Mouse (Mus musculus): Measurements from ENCODE around the gene P2ry1. TPM values are rescaled to one million over a fixed set of nuclear protein-coding genes. Genes with fewer than 3 reads are reported as not detected.

P2ry1 gene
- polyA plus RNA-seq, 1 experiment from 2014 or later: 15.7 TPM

- H3K27ac ChIP-seq: peak overlapping the region; percentile 51; the same call in 1 of the 2 replicates
- no peak overlapping the region for H3K4me3 ChIP-seq (replicated peaks)
- 0 out of 2 replicates have a peak overlapping the region, but pooled peaks have one; percentile 11 for H3K4me2 ChIP-seq (replicated peaks)
- peak; percentile 91 for ATAC-seq
- 44% methylated on average over 5 of the region's 5 CpGs for WGBS
- no peaks in the 10 kb centered on the region for H3K36me3 ChIP-seq
- H3K27me3 ChIP-seq (replicated peaks): no peaks in the 10 kb centered on the region
- no peaks in the 10 kb centered on the region for H3K4me1 ChIP-seq (replicated peaks)
- no peaks in the 10 kb centered on the region for H3K9me3 ChIP-seq
- H3K9ac ChIP-seq: no peak overlapping the region
Measured at GRCm38 (mm10) chr3:61011660-61012059, 9.1 kb downstream of the P2ry1 start.

GRCm38 (mm10) chr3:61012550-61012949 lies 10.0 kb downstream of the P2ry1 start:
- no peaks in the 10 kb centered on the region for H3K27me3 ChIP-seq (replicated peaks)
- H3K4me1 ChIP-seq (replicated peaks): no peaks in the 10 kb centered on the region
- H3K4me2 ChIP-seq (replicated peaks): no peak overlapping the region
- no peak overlapping the region for H3K9ac ChIP-seq
- no peaks in the 10 kb centered on the region for H3K9me3 ChIP-seq
- ATAC-seq: peak; percentile 67
- H3K27ac ChIP-seq: no peak overlapping the region
- no peaks in the 10 kb centered on the region for H3K36me3 ChIP-seq
- no peak overlapping the region for H3K4me3 ChIP-seq (replicated peaks)

GRCm38 (mm10) chr3:61016733-61017132 lies 14.1 kb downstream of the P2ry1 start:
- Histone ChIP-seq H3K4me3 (replicated peaks) (no peak overlapping the region), H3K27me3 (replicated peaks) (no peaks in the 10 kb centered on the region), H3K4me1 (replicated peaks) (no peaks in the 10 kb centered on the region), H3K4me2 (replicated peaks) (no peak overlapping the region), H3K9ac (no peak overlapping the region), H3K36me3 (no peaks in the 10 kb centered on the region), H3K9me3 (no peaks in the 10 kb centered on the region), H3K27ac (no peak overlapping the region)
- whole genome bisulfite sequencing: 85% methylated on average over 2 of the region's 2 CpGs
- ATAC-seq: no peak

- WGBS: 53% methylated on average over 4 of the region's 4 CpGs
- no peaks in the 10 kb centered on the region for H3K36me3 ChIP-seq
- no peaks in the 10 kb centered on the region for H3K4me1 ChIP-seq (replicated peaks)
- H3K27me3 ChIP-seq (replicated peaks): no peaks in the 10 kb centered on the region
- no peak for ATAC-seq
- no peak overlapping the region for H3K4me3 ChIP-seq (replicated peaks)
- H3K9ac ChIP-seq: no peak overlapping the region
- no peak overlapping the region for H3K4me2 ChIP-seq (replicated peaks)
- H3K9me3 ChIP-seq: no peaks in the 10 kb centered on the region
- no peak overlapping the region for H3K27ac ChIP-seq
Measured at GRCm38 (mm10) chr3:61032100-61032499, 29.5 kb downstream of the P2ry1 start.

DNA sequence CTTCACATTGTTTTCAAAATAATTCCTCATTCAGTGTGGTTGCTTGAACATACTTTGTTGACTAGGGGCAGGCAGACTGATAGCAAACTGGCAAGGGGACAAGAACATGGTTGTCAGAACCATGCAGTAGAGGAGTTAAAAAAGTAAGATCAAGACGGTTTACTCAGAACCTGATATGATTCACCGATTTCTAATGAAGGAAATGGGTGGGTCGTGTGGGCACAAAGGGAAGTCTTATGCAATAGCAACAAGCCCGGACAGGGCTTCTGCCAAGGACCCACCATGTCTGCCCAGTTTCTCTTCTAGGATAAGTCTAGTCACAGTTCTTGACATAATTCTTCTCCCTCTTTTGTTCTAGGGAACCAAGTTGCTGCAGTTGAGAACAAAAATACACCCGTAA lies 33.0 kb downstream of the P2ry1 start:
- no peak overlapping the region for H3K27ac ChIP-seq
- H3K27me3 ChIP-seq (replicated peaks): no peaks in the 10 kb centered on the region
- no peaks in the 10 kb centered on the region for H3K9me3 ChIP-seq
- no peaks in the 10 kb centered on the region for H3K4me1 ChIP-seq (replicated peaks)
- H3K36me3 ChIP-seq: no peaks in the 10 kb centered on the region
- no peak overlapping the region for H3K9ac ChIP-seq
- ATAC-seq: no peak
- no peak overlapping the region for H3K4me2 ChIP-seq (replicated peaks)
- 88% methylated on average over 5 of the region's 5 CpGs for WGBS
- no peak overlapping the region for H3K4me3 ChIP-seq (replicated peaks)

- Histone ChIP-seq H3K27me3 (replicated peaks) (no peaks in the 10 kb centered on the region), H3K9ac (no peak overlapping the region), H3K9me3 (no peaks in the 10 kb centered on the region), H3K4me2 (replicated peaks) (no peak overlapping the region), H3K4me3 (replicated peaks) (no peak overlapping the region), H3K4me1 (replicated peaks) (no peaks in the 10 kb centered on the region), H3K36me3 (no peaks in the 10 kb centered on the region), H3K27ac (no peak overlapping the region)
- no peak for ATAC-seq
- WGBS: 49% methylated on average over 5 of the region's 5 CpGs
Measured at GRCm38 (mm10) chr3:61039916-61040315, 37.3 kb downstream of the P2ry1 start.

GRCm38 (mm10) chr3:61049976-61050672 lies 47.5 kb downstream of the P2ry1 start:
- Histone ChIP-seq H3K27ac (no peak overlapping the region), H3K9me3 (no peaks in the 10 kb centered on the region), H3K4me1 (replicated peaks) (no peaks in the 10 kb centered on the region), H3K4me2 (replicated peaks) (no peak overlapping the region), H3K36me3 (no peaks in the 10 kb centered on the region), H3K4me3 (replicated peaks) (no peak overlapping the region), H3K27me3 (replicated peaks) (no peaks in the 10 kb centered on the region), H3K9ac (no peak overlapping the region)
- no peak for ATAC-seq
- 71% methylated on average over 3 of the region's 3 CpGs for WGBS
